Mouse (Mus musculus): ENCODE measurements at regions not wholly inside any gene's neighbourhood (a gene's known extent, or its start where the extent isn't known, plus 50 kb on each side); places are given as distances from the start of the nearest gene placed in this dataset.
A peak's percentile ranks its signal among the peaks of the same experiment; 100 is the strongest.
"Not testable (repeated sequence)": the region's sequence is repeated elsewhere in the genome, so short reads cannot be mapped to it uniquely, and the experiment has no call there.

- ATAC-seq (replicated peaks; ENCODE audit: low FRiP score, low TSS enrichment, low read depth); H3K4me3 ChIP-seq (ENCODE audit: low read depth, low read length); H3K36me3 ChIP-seq (ENCODE audit: control insufficient read depth, insufficient read depth, low read length): not testable (repeated sequence)
These were observed 532.0 kb downstream of the Dad1 start for GRCm38 (mm10) chr14:53721901-53722300.

DNA sequence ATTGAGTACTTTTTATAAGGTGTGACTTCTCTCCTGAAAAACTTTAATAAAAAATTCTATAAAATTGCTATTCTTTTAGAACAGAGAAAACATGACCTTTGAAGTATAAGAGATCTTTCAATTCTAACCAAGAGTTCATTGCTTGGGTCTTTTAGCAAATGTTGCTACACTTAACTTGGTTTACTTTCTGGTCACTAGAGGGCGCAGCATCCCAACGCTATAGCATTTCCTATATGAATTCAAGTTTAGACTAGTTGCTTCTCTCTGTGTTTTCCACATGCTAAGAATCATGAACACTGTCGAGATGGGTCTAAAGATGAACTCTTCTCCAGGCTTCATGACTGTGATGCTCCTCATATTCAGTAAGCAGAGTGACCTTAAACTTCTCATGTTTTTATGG is 544.3 kb downstream of the Dad1 start:
- H3K4me2 ChIP-seq (ENCODE audit: low read length); H3K36me3 ChIP-seq (ENCODE audit: control insufficient read depth, insufficient read depth, low read length); H3K27me3 ChIP-seq (replicated peaks; ENCODE audit: control insufficient read depth, insufficient read depth, low read length); H3K9me3 ChIP-seq (ENCODE audit: control insufficient read depth, low read length); H3K27ac ChIP-seq (ENCODE audit: low read depth); H3K4me1 ChIP-seq (replicated peaks; ENCODE audit: control insufficient read depth, insufficient read depth, low read length); DNase-seq (ENCODE audit: low spot score); H3K4me3 ChIP-seq (ENCODE audit: low read depth, low read length); H3K9ac ChIP-seq (ENCODE audit: low read length); ATAC-seq (replicated peaks; ENCODE audit: low FRiP score, low TSS enrichment, low read depth): not testable (repeated sequence)
- WGBS: 3% methylated on average over 3 of the region's 3 CpGs

More at GRCm38 (mm10) chr14:53721901-53722300, 532.0 kb downstream of the Dad1 start:
- 80% methylated on average over 1 of the region's 2 CpGs for WGBS
- H3K4me2 ChIP-seq (ENCODE audit: low read length); H3K9ac ChIP-seq (ENCODE audit: low read length); H3K4me1 ChIP-seq (replicated peaks; ENCODE audit: control insufficient read depth, insufficient read depth, low read length); H3K27ac ChIP-seq (ENCODE audit: low read depth); DNase-seq (ENCODE audit: low spot score); H3K9me3 ChIP-seq (ENCODE audit: control insufficient read depth, low read length); H3K27me3 ChIP-seq (replicated peaks; ENCODE audit: control insufficient read depth, insufficient read depth, low read length): not testable (repeated sequence)

GRCm38 (mm10) chr14:53704351-53704750 is 549.6 kb downstream of the Dad1 start:
- not testable (repeated sequence) for H3K27ac ChIP-seq (ENCODE audit: low read depth); H3K9me3 ChIP-seq (ENCODE audit: control insufficient read depth, low read length); H3K36me3 ChIP-seq (ENCODE audit: control insufficient read depth, insufficient read depth, low read length); H3K4me3 ChIP-seq (ENCODE audit: low read depth, low read length); DNase-seq (ENCODE audit: low spot score); H3K4me2 ChIP-seq (ENCODE audit: low read length); H3K27me3 ChIP-seq (replicated peaks; ENCODE audit: control insufficient read depth, insufficient read depth, low read length); H3K4me1 ChIP-seq (replicated peaks; ENCODE audit: control insufficient read depth, insufficient read depth, low read length); ATAC-seq (replicated peaks; ENCODE audit: low FRiP score, low TSS enrichment, low read depth); H3K9ac ChIP-seq (ENCODE audit: low read length)
- 74% methylated on average over 5 of the region's 5 CpGs for WGBS

DNA sequence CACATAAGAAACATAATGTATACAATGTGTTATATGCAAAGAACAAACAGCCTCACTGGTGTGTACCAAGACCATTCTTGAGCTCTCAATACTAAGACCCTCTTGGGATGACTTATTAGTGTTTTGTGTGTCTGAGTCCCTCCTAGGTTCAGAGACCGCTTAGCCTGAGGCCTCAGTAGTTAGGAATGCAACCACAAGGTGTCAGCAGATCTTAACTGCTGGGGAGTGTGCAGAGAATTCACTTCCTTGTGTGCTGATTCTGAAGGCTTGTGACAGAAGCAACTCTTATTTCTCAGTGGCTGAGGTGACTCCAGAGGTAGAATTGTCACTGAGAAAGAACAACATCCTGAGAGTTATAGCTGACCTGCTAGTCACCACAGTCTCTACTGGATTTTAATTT is 550.3 kb downstream of the Dad1 start:
- not testable (repeated sequence) for H3K4me3 ChIP-seq (ENCODE audit: low read depth, low read length); H3K9ac ChIP-seq (ENCODE audit: low read length); H3K36me3 ChIP-seq (ENCODE audit: control insufficient read depth, insufficient read depth, low read length); H3K27ac ChIP-seq (ENCODE audit: low read depth); H3K4me2 ChIP-seq (ENCODE audit: low read length); H3K27me3 ChIP-seq (replicated peaks; ENCODE audit: control insufficient read depth, insufficient read depth, low read length); DNase-seq (ENCODE audit: low spot score); ATAC-seq (replicated peaks; ENCODE audit: low FRiP score, low TSS enrichment, low read depth); H3K9me3 ChIP-seq (ENCODE audit: control insufficient read depth, low read length); H3K4me1 ChIP-seq (replicated peaks; ENCODE audit: control insufficient read depth, insufficient read depth, low read length)
- 30% methylated on average over 1 of the region's 1 CpGs for WGBS

- WGBS: 72% methylated on average over 4 of the region's 4 CpGs
- not testable (repeated sequence) for H3K4me3 ChIP-seq (ENCODE audit: low read depth, low read length)
These were observed 569.8 kb downstream of the Dad1 start for GRCm38 (mm10) chr14:53684100-53684499.

GRCm38 (mm10) chr14:53683361-53684015 is 570.4 kb downstream of the Dad1 start:
- H3K36me3 ChIP-seq (ENCODE audit: control insufficient read depth, insufficient read depth, low read length): not testable (repeated sequence)
- WGBS: 61% methylated on average over 9 of the region's 9 CpGs

More at GRCm38 (mm10) chr14:53684100-53684499, 569.8 kb downstream of the Dad1 start:
- not testable (repeated sequence) for DNase-seq (ENCODE audit: low spot score); H3K9me3 ChIP-seq (ENCODE audit: control insufficient read depth, low read length); H3K4me2 ChIP-seq (ENCODE audit: low read length); H3K4me1 ChIP-seq (replicated peaks; ENCODE audit: control insufficient read depth, insufficient read depth, low read length); H3K9ac ChIP-seq (ENCODE audit: low read length); H3K36me3 ChIP-seq (ENCODE audit: control insufficient read depth, insufficient read depth, low read length); ATAC-seq (replicated peaks; ENCODE audit: low FRiP score, low TSS enrichment, low read depth); H3K27me3 ChIP-seq (replicated peaks; ENCODE audit: control insufficient read depth, insufficient read depth, low read length); H3K27ac ChIP-seq (ENCODE audit: low read depth)

DNA sequence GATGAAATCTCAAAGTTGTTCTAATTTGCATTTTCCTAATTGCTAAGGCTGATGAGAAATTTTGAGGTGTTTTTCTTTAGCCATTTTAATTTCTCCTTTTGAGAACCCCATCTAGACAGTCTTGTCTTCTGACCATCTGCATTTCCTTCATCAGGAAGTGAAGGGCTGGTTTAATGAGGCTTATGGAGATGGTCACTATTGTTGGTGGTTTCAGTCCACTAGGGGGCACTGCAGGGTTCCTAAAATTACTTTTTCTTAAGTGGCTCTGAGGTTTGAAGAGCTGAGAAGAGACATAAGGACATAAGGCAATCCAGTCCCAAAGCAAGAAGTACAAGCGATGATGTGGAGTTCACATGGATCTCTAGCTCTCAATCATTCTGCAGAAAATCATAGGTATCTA is 571.2 kb downstream of the Dad1 start:
- not testable (repeated sequence) for H3K4me3 ChIP-seq (ENCODE audit: low read depth, low read length); ATAC-seq (replicated peaks; ENCODE audit: low FRiP score, low TSS enrichment, low read depth); H3K27me3 ChIP-seq (replicated peaks; ENCODE audit: control insufficient read depth, insufficient read depth, low read length); H3K9me3 ChIP-seq (ENCODE audit: control insufficient read depth, low read length); H3K9ac ChIP-seq (ENCODE audit: low read length); H3K4me1 ChIP-seq (replicated peaks; ENCODE audit: control insufficient read depth, insufficient read depth, low read length); DNase-seq (ENCODE audit: low spot score); H3K27ac ChIP-seq (ENCODE audit: low read depth); H3K4me2 ChIP-seq (ENCODE audit: low read length); H3K36me3 ChIP-seq (ENCODE audit: control insufficient read depth, insufficient read depth, low read length)
- WGBS: 92% methylated on average over 1 of the region's 1 CpGs

More at GRCm38 (mm10) chr14:53683361-53684015, 570.4 kb downstream of the Dad1 start:
- H3K27ac ChIP-seq (ENCODE audit: low read depth); H3K27me3 ChIP-seq (replicated peaks; ENCODE audit: control insufficient read depth, insufficient read depth, low read length); DNase-seq (ENCODE audit: low spot score); H3K4me1 ChIP-seq (replicated peaks; ENCODE audit: control insufficient read depth, insufficient read depth, low read length); ATAC-seq (replicated peaks; ENCODE audit: low FRiP score, low TSS enrichment, low read depth); H3K4me2 ChIP-seq (ENCODE audit: low read length); H3K9ac ChIP-seq (ENCODE audit: low read length); H3K4me3 ChIP-seq (ENCODE audit: low read depth, low read length); H3K9me3 ChIP-seq (ENCODE audit: control insufficient read depth, low read length): not testable (repeated sequence)

- H3K9me3 ChIP-seq (ENCODE audit: control insufficient read depth, low read length); H3K4me3 ChIP-seq (ENCODE audit: low read depth, low read length); H3K36me3 ChIP-seq (ENCODE audit: control insufficient read depth, insufficient read depth, low read length); DNase-seq (ENCODE audit: low spot score); H3K27me3 ChIP-seq (replicated peaks; ENCODE audit: control insufficient read depth, insufficient read depth, low read length); ATAC-seq (replicated peaks; ENCODE audit: low FRiP score, low TSS enrichment, low read depth); H3K27ac ChIP-seq (ENCODE audit: low read depth); H3K9ac ChIP-seq (ENCODE audit: low read length); H3K4me2 ChIP-seq (ENCODE audit: low read length); H3K4me1 ChIP-seq (replicated peaks; ENCODE audit: control insufficient read depth, insufficient read depth, low read length): not testable (repeated sequence)
- 78% methylated on average over 5 of the region's 5 CpGs for WGBS
These were observed 572.6 kb downstream of the Dad1 start for GRCm38 (mm10) chr14:53681320-53681719.

DNA sequence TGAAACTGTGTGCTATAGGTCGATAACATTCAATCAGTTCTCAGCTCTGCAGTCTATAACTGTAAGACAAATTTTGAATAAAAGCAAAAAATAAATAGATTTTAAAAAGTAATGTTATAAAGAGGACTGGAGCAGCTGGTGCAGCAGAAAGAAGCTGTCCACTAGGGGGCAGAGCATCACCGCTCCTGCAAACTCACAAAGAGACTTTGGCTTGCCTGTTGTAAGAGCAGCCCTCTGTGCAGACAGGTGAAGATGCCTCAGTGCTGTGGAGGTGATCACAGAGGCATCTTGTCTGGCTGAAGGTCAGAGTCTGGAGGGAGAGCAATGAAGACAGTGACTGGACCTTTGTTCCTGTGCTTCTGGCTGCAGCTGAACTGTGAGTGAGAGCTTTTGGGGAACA is 588.2 kb downstream of the Dad1 start:
- WGBS: 13% methylated on average over 2 of the region's 2 CpGs
- H3K9ac ChIP-seq (ENCODE audit: low read length); H3K9me3 ChIP-seq (ENCODE audit: control insufficient read depth, low read length); H3K4me3 ChIP-seq (ENCODE audit: low read depth, low read length); H3K27me3 ChIP-seq (replicated peaks; ENCODE audit: control insufficient read depth, insufficient read depth, low read length); H3K27ac ChIP-seq (ENCODE audit: low read depth); H3K4me1 ChIP-seq (replicated peaks; ENCODE audit: control insufficient read depth, insufficient read depth, low read length); H3K36me3 ChIP-seq (ENCODE audit: control insufficient read depth, insufficient read depth, low read length); ATAC-seq (replicated peaks; ENCODE audit: low FRiP score, low TSS enrichment, low read depth); H3K4me2 ChIP-seq (ENCODE audit: low read length): not testable (repeated sequence)
- DNase-seq (ENCODE audit: low spot score): peak; percentile 68

All from intestine, embryonic 14.5 days (tissue).